Mouse (Mus musculus): ENCODE data around the gene Lrrc3c. TPM values are rescaled to one million over a fixed set of nuclear protein-coding genes. Genes with fewer than 3 reads are reported as not detected.

Gene Lrrc3c
- total and polyA plus RNA-seq, 2 experiments from 2014 or later, result not detected

- Histone ChIP-seq H3K36me3 (ENCODE audit: insufficient read depth) (peaks cover 25% of the 10 kb centered on the region), H3K4me1 (ENCODE audit: insufficient read depth) (peaks cover 11% of the 10 kb centered on the region; the same call in 1 of the 2 replicates), H3K9ac (no peak overlapping the region), H3K27ac (ENCODE audit: low read depth, low read length) (no peak overlapping the region), H3K27me3 (ENCODE audit: insufficient read depth, low read length) (no peaks in the 10 kb centered on the region), H3K4me2 (ENCODE audit: low read depth) (no peak overlapping the region), H3K4me3 (ENCODE audit: low read depth, low read length) (no peak overlapping the region), H3K9me3 (ENCODE audit: low read length) (no peaks in the 10 kb centered on the region)
- ATAC-seq (no peak), DNase-seq (no peak)
- no peak for TF ChIP-seq CTCF (IDR thresholded peaks at IDR 0.05; ENCODE audit: low read depth)
- 68% methylated on average over 17 of the region's 17 CpGs for WGBS
Measured at GRCm38 (mm10) chr11:98581286-98582029, 16.6 kb upstream of the Lrrc3c start.

GRCm38 (mm10) chr11:98582030-98582388 lies 16.1 kb upstream of the Lrrc3c start:
- Histone ChIP-seq H3K9ac (no peak overlapping the region), H3K4me2 (ENCODE audit: low read depth) (no peak overlapping the region), H3K36me3 (ENCODE audit: insufficient read depth) (peaks cover 25% of the 10 kb centered on the region), H3K4me3 (ENCODE audit: low read depth, low read length) (no peak overlapping the region), H3K4me1 (ENCODE audit: insufficient read depth) (peaks cover 11% of the 10 kb centered on the region; the same call in 1 of the 2 replicates), H3K27me3 (ENCODE audit: insufficient read depth, low read length) (no peaks in the 10 kb centered on the region), H3K9me3 (ENCODE audit: low read length) (no peaks in the 10 kb centered on the region), H3K27ac (ENCODE audit: low read depth, low read length) (no peak overlapping the region)
- no peak for TF ChIP-seq CTCF (IDR thresholded peaks at IDR 0.05; ENCODE audit: low read depth)
- ATAC-seq (no peak), DNase-seq (no peak)
- 80% methylated on average over 8 of the region's 8 CpGs for WGBS

DNA sequence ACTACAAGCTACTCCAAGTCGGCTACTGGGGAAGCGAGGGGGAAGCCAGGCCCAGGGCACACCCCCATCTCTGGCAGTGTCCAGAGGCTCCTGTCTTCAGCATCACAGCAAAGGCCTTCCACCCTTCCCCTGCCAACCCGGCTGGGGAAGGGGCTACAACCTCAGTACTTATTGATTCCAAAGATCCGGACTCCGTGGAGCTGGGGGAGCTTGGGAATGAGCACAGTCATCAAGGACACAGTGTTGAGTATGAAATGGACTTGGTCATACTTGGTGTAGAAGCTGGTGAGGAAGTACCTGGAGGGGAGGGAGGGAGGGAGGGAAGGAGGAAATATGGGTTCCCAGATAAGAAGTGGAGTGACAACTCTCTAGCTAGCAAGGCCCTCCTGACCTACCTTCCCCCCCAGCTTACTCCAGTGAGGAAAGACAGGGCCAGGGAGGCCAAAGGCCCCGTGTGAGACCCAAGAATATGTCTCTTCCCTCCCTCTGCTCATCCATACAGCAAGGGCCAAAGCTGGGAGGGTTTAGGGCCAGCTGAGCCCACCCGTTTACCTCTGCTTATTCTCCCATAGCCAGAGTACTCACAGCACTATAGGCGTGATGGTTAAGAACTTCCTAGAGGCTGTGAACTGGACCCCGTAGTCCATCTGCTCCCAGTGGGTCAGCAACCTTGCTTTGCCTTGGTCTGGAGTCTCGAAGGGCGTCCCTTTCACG lies 15.4 kb upstream of the Lrrc3c start:
- Histone ChIP-seq H3K36me3 (ENCODE audit: insufficient read depth) (peaks cover 25% of the 10 kb centered on the region), H3K9me3 (ENCODE audit: low read length) (no peaks in the 10 kb centered on the region), H3K27me3 (ENCODE audit: insufficient read depth, low read length) (no peaks in the 10 kb centered on the region), H3K4me2 (ENCODE audit: low read depth) (no peak overlapping the region), H3K4me3 (ENCODE audit: low read depth, low read length) (no peak overlapping the region), H3K9ac (no peak overlapping the region), H3K4me1 (ENCODE audit: insufficient read depth) (peaks cover 15% of the 10 kb centered on the region), H3K27ac (ENCODE audit: low read depth, low read length) (no peak overlapping the region)
- WGBS, result 93% methylated on average over 12 of the region's 12 CpGs
- TF ChIP-seq CTCF (IDR thresholded peaks at IDR 0.05; ENCODE audit: low read depth), result no peak
- ATAC-seq (no peak), DNase-seq (no peak)

DNA sequence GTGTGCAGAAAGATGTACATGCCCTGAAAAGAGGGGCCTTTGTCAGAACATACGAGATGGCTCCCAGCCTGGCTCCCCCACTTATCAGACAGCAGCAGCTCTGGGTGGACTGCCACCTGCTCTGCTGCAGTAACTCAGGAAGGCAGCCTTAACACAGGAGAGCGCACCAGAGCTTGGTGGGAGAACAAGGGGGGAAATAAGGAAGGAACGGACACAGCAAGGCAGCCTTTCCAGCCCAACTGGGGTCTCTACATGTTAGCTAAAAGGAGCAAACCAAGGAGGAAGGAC lies 14.9 kb upstream of the Lrrc3c start:
- no peak for ATAC-seq
- Histone ChIP-seq H3K27me3 (ENCODE audit: insufficient read depth, low read length) (no peaks in the 10 kb centered on the region), H3K36me3 (ENCODE audit: insufficient read depth) (peaks cover 25% of the 10 kb centered on the region), H3K9ac (no peak overlapping the region), H3K4me1 (ENCODE audit: insufficient read depth) (peaks cover 20% of the 10 kb centered on the region), H3K9me3 (ENCODE audit: low read length) (no peaks in the 10 kb centered on the region), H3K27ac (ENCODE audit: low read depth, low read length) (no peak overlapping the region), H3K4me3 (ENCODE audit: low read depth, low read length) (no peak overlapping the region), H3K4me2 (ENCODE audit: low read depth) (no peak overlapping the region)
- DNase-seq, result no peak
- 89% methylated on average over 3 of the region's 3 CpGs for WGBS
- no peak for TF ChIP-seq CTCF (IDR thresholded peaks at IDR 0.05; ENCODE audit: low read depth)

- DNase-seq, result no peak
- H3K36me3 ChIP-seq (ENCODE audit: insufficient read depth), result peaks cover 25% of the 10 kb centered on the region
- H3K9me3 ChIP-seq (ENCODE audit: low read length), result no peaks in the 10 kb centered on the region
- H3K4me1 ChIP-seq (ENCODE audit: insufficient read depth), result peaks cover 23% of the 10 kb centered on the region
- no peak overlapping the region for H3K4me3 ChIP-seq (ENCODE audit: low read depth, low read length)
- no peak overlapping the region for H3K4me2 ChIP-seq (ENCODE audit: low read depth)
- peak; percentile 5; the same call in 1 of the 2 replicates for TF ChIP-seq CTCF (IDR thresholded peaks at IDR 0.05; ENCODE audit: low read depth)
- no peak for ATAC-seq
- no peak overlapping the region for H3K9ac ChIP-seq
- no peak overlapping the region for H3K27ac ChIP-seq (ENCODE audit: low read depth, low read length)
- WGBS, result 45% methylated on average over 3 of the region's 3 CpGs
- no peaks in the 10 kb centered on the region for H3K27me3 ChIP-seq (ENCODE audit: insufficient read depth, low read length)
Measured at GRCm38 (mm10) chr11:98583571-98583970, 14.5 kb upstream of the Lrrc3c start.

- no peak for TF ChIP-seq CTCF (IDR thresholded peaks at IDR 0.05; ENCODE audit: low read depth)
- WGBS, result 69% methylated on average over 1 of the region's 1 CpGs
Measured at GRCm38 (mm10) chr11:98584146-98584545, 13.9 kb upstream of the Lrrc3c start.

GRCm38 (mm10) chr11:98584629-98585177 lies 13.4 kb upstream of the Lrrc3c start:
- no peak overlapping the region for H3K27ac ChIP-seq (ENCODE audit: low read depth, low read length)
- H3K4me2 ChIP-seq (ENCODE audit: low read depth), result no peak overlapping the region
- no peaks in the 10 kb centered on the region for H3K27me3 ChIP-seq (ENCODE audit: insufficient read depth, low read length)
- DNase-seq (no peak), ATAC-seq (no peak)
- no peaks in the 10 kb centered on the region for H3K9me3 ChIP-seq (ENCODE audit: low read length)
- peaks cover 23% of the 10 kb centered on the region for H3K4me1 ChIP-seq (ENCODE audit: insufficient read depth)
- no peak for TF ChIP-seq CTCF (IDR thresholded peaks at IDR 0.05; ENCODE audit: low read depth)
- peaks cover 25% of the 10 kb centered on the region for H3K36me3 ChIP-seq (ENCODE audit: insufficient read depth)
- H3K4me3 ChIP-seq (ENCODE audit: low read depth, low read length), result no peak overlapping the region
- 89% methylated on average over 6 of the region's 6 CpGs for WGBS
- H3K9ac ChIP-seq, result no peak overlapping the region

More at GRCm38 (mm10) chr11:98584146-98584545, 13.9 kb upstream of the Lrrc3c start:
- peaks cover 25% of the 10 kb centered on the region for H3K36me3 ChIP-seq (ENCODE audit: insufficient read depth)
- DNase-seq (no peak), ATAC-seq (no peak)
- H3K27ac ChIP-seq (ENCODE audit: low read depth, low read length), result no peak overlapping the region
- H3K4me2 ChIP-seq (ENCODE audit: low read depth), result no peak overlapping the region
- no peaks in the 10 kb centered on the region for H3K27me3 ChIP-seq (ENCODE audit: insufficient read depth, low read length)
- H3K4me1 ChIP-seq (ENCODE audit: insufficient read depth), result peaks cover 23% of the 10 kb centered on the region
- H3K4me3 ChIP-seq (ENCODE audit: low read depth, low read length), result no peak overlapping the region
- no peak overlapping the region for H3K9ac ChIP-seq
- no peaks in the 10 kb centered on the region for H3K9me3 ChIP-seq (ENCODE audit: low read length)

All from forebrain, postnatal 0 days (tissue).